Mouse (Mus musculus) embryonic facial prominence, embryonic 11.5 days (tissue): ENCODE measurements around the gene Amph. TPM values are rescaled to one million over a fixed set of nuclear protein-coding genes. Genes with fewer than 3 reads are reported as not detected.

Experiments
- ATAC-seq: fragments of 200-750 bp; cut with Nextera tagmentation; replicated peaks from 2 replicates; pipeline ENCODE4 v1.8.0; 2017; ENCODE audit warnings: low read depth; ENCODE audit not compliant: insufficient number of reproducible peaks, low FRiP score, low TSS enrichment
- DNase-seq: peaks from one replicate; pipeline ENCODE4 v3.0.0-alpha.2; 2015; ENCODE audit warnings: low spot score
- H3K27ac ChIP-seq: fragments of 300-500 bp; sonication (generic); replicated peaks from 2 replicates; pipeline ENCODE4 v1.5.1; 2014; ENCODE audit warnings: mild to moderate bottlenecking, low read depth, low read length, control low read depth
- H3K27me3 ChIP-seq: fragments of 300-500 bp; sonication (generic); 2 replicates; pipeline ENCODE4 v1.6.1; 2014; ENCODE audit warnings: mild to moderate bottlenecking, low read length, moderate library complexity, mixed read lengths; ENCODE audit not compliant: control insufficient read depth, insufficient read depth
- H3K36me3 ChIP-seq: fragments of 300-500 bp; sonication (generic); replicated peaks from 2 replicates; pipeline ENCODE4 v1.6.1; 2014; ENCODE audit warnings: low read depth, mild to moderate bottlenecking, low read length, moderate library complexity, mixed read lengths; ENCODE audit not compliant: control insufficient read depth, insufficient read depth
- H3K4me1 ChIP-seq: fragments of 300-500 bp; sonication (generic); 2 replicates; pipeline ENCODE4 v1.6.1; 2014; ENCODE audit warnings: low read length, mixed read lengths; ENCODE audit not compliant: control insufficient read depth, insufficient read depth
- H3K4me2 ChIP-seq: fragments of 300-500 bp; sonication (generic); 2 replicates; pipeline ENCODE4 v1.6.1; 2014; ENCODE audit warnings: low read depth, mild to moderate bottlenecking, control low read depth, low read length, moderate library complexity
- H3K4me3 ChIP-seq: fragments of 300-500 bp; sonication (generic); 2 replicates; pipeline ENCODE4 v1.5.1; 2014; ENCODE audit warnings: low read depth, low read length, control low read depth
- H3K9ac ChIP-seq: fragments of 300-500 bp; sonication (generic); replicated peaks from 2 replicates; pipeline ENCODE4 v1.6.1; 2014; ENCODE audit warnings: mild to moderate bottlenecking, control low read depth, low read length
- H3K9me3 ChIP-seq: fragments of 300-500 bp; sonication (generic); replicated peaks from 2 replicates; pipeline ENCODE4 v1.6.1; 2016; ENCODE audit warnings: mild to moderate bottlenecking, low read length, inconsistent platforms, mixed read lengths; ENCODE audit not compliant: control insufficient read depth
- WGBS: fragments of 180-500 bp; shearing (Covaris S2); extraction: QIAGEN DNeasy Blood & Tissue Kit; methylation state at CpG from one replicate; pipeline ENCODE4 v1.1.7; 2014; 5-methylcytosine and 5-hydroxymethylcytosine counted together
- polyA plus RNA-seq: library from polyadenylated mRNA; unstranded; fragments of >200 nt; fragmentation: Nextera tagmentation; extraction: Ambion mirVana; gene quantifications from 2 replicates; pipeline ENCODE4 v1.2.1, GENCODE M21; 2014

Gene Amph
- polyA plus RNA-seq, 1 experiment from 2014 or later: 3.6 TPM

DNA sequence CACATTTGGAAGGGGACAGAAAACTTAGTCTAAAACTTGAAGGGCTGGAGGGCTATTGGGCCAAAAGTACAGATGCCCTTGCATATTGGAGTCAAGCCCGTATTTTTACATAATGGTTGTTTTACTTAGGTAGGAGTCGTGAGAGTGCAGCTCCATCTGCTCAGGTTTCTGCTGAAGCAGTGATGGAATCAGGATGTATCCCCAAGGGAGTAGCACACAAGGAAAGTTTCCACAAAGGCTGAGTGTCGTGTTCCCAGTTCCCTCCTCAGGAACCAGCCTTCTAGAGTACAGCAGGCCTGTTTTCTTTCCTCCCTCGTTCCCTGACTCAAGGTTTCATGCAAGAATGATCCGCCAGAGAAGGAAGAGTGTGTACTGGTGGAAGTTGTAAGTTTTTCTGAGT lies 56.4 kb downstream of the Amph start:
- ATAC-seq (no peak), DNase-seq (no peak)
- Histone ChIP-seq H3K9ac (no peak overlapping the region), H3K4me1 (no peaks in the 10 kb centered on the region), H3K36me3 (no peaks in the 10 kb centered on the region), H3K27ac (no peak overlapping the region), H3K4me3 (no peak overlapping the region), H3K27me3 (no peaks in the 10 kb centered on the region), H3K9me3 (no peaks in the 10 kb centered on the region), H3K4me2 (no peak overlapping the region)
- 59% methylated on average over 5 of the region's 5 CpGs for WGBS

DNA sequence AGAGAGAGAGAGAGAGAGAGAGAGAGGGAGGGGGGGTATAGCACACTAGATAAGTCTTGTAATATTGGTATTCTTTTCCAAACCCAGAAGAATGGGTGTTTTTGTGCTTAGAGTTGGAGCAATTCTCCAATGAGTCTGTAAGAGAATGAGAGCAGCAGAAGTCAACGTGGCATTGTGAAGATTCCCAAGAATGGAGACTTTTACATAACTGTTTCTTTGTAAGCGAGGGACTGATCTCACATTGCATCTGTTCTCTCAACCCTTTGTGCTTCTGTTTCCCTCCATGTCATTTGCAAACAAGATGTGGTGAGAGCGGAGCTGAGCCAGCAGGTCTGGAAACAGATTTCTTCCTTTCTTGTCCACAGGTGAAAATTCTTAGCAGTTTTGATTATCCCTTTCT lies 60.4 kb downstream of the Amph start:
- H3K4me1 ChIP-seq: no peaks in the 10 kb centered on the region
- H3K27me3 ChIP-seq: no peaks in the 10 kb centered on the region
- no peak for ATAC-seq
- H3K4me2 ChIP-seq: no peak overlapping the region
- no peak overlapping the region for H3K27ac ChIP-seq
- no peak overlapping the region for H3K9ac ChIP-seq
- no peaks in the 10 kb centered on the region for H3K9me3 ChIP-seq
- H3K4me3 ChIP-seq: no peak overlapping the region
- H3K36me3 ChIP-seq: no peaks in the 10 kb centered on the region
- 72% methylated on average over 3 of the region's 3 CpGs for WGBS
- DNase-seq: no peak

DNA sequence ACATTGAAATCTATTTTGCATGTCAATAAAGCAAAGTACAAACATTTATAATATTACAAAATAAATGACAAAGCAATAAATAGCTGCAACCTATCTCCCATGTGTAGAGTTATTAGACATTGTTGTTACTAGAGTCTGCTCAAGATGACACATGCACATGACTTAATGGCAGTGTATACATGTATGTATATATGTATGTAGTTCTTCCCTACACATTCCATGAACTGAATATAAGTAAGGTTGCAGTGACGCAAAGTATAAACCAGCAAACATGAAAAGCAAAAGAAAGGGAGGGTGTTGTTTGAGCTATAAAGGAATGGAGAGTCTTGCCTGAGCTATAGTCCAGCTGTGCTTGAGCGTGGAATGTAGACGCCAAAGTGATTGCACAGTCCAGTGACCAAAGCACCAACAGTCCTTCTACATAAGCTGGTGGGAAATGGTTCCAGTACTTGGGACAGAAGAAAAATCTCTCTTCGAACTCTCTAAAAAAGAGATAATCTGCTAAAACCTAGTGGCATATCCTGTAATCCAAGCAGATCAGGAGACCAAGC lies 66.9 kb downstream of the Amph start:
- Histone ChIP-seq H3K27me3 (no peaks in the 10 kb centered on the region), H3K4me2 (no peak overlapping the region), H3K4me3 (no peak overlapping the region), H3K9me3 (no peaks in the 10 kb centered on the region), H3K9ac (no peak overlapping the region), H3K4me1 (no peaks in the 10 kb centered on the region), H3K27ac (no peak overlapping the region), H3K36me3 (no peaks in the 10 kb centered on the region)
- no peak for DNase-seq
- 92% methylated on average over 4 of the region's 4 CpGs for WGBS
- ATAC-seq: no peak

DNA sequence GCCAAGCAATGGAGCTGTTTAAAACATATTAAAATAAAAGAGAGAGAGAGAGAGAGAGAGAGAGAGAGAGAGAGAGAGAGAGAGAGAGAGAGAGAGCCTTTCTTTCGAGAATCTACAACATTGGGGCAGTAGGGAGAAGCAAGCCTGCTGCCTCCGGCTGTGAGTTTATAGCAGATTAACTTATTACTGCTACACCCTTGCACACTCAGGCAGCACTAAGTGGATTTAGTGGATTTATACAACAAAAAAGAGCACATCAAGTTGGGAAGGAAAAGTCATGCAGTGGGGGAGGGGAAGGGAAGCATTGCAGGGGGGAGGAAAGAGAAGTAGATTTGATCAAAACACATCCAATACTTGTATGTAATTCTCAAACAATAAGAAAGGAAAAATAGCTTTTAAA lies 73.5 kb downstream of the Amph start:
- 63% methylated on average over 2 of the region's 2 CpGs for WGBS

DNA sequence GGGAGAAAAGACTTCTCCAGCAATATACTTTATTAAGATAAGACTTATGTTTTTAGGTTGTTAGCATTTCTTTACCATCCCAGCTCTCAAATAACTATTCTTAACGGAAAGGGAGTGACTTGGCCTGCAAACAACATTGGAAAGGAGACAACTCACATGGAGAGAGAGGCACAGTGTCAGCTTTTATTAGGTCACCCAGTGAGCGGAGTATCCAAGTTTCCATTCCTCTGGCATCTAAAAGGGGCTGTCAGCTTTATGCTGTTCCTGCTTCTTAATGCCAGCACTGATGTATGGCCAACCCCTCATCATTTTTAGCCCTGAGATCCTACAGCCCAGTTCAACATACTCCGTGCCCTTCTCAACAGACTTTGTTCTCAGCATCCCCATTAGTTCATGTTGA lies 74.3 kb downstream of the Amph start:
- Histone ChIP-seq H3K27ac (no peak overlapping the region), H3K4me1 (no peaks in the 10 kb centered on the region), H3K27me3 (no peaks in the 10 kb centered on the region), H3K36me3 (no peaks in the 10 kb centered on the region), H3K9me3 (no peaks in the 10 kb centered on the region), H3K4me2 (no peak overlapping the region), H3K4me3 (no peak overlapping the region), H3K9ac (no peak overlapping the region)
- no peak for ATAC-seq
- 79% methylated on average over 3 of the region's 3 CpGs for WGBS
- DNase-seq: no peak

More for the DNA sequence above, 73.5 kb downstream of the Amph start:
- no peaks in the 10 kb centered on the region for H3K36me3 ChIP-seq
- no peak overlapping the region for H3K4me3 ChIP-seq
- no peak for DNase-seq
- no peak overlapping the region for H3K27ac ChIP-seq
- H3K4me1 ChIP-seq: no peaks in the 10 kb centered on the region
- H3K9me3 ChIP-seq: no peaks in the 10 kb centered on the region
- no peaks in the 10 kb centered on the region for H3K27me3 ChIP-seq
- no peak overlapping the region for H3K9ac ChIP-seq
- no peak for ATAC-seq
- no peak overlapping the region for H3K4me2 ChIP-seq

DNA sequence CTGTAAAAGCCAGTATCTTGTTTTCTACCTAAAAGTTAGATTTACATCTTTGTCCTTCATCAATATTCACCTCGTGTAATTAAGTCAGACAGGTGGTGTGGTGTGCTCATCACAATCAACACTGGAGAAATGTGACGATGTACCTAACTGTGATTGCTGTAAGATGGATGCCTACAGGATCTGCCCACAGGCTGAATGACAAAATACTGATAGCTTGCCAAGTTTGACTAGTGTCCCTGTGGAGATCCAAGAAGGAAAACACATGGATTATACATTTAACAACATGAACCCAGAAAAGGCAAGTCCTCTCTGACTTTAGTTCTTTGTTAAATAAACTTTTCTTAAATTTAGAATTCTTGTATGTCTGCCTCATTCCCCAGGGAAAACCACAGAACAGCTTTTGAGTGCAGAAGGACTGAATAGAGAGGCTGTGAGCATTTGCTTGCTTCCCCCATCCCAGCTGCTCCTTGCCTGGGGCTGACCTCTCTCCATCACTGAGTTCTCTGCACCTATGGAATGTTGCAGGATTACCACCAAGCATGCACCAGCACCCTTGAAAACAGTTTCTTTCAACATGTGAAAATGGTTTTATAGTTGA lies 77.2 kb downstream of the Amph start:
- no peak overlapping the region for H3K4me2 ChIP-seq
- no peak overlapping the region for H3K27ac ChIP-seq
- H3K4me1 ChIP-seq: no peaks in the 10 kb centered on the region
- H3K27me3 ChIP-seq: no peaks in the 10 kb centered on the region
- 65% methylated on average over 2 of the region's 2 CpGs for WGBS
- H3K9ac ChIP-seq: no peak overlapping the region
- no peaks in the 10 kb centered on the region for H3K36me3 ChIP-seq
- no peak overlapping the region for H3K4me3 ChIP-seq
- DNase-seq: peak; percentile 2
- H3K9me3 ChIP-seq: no peaks in the 10 kb centered on the region
- no peak for ATAC-seq

DNA sequence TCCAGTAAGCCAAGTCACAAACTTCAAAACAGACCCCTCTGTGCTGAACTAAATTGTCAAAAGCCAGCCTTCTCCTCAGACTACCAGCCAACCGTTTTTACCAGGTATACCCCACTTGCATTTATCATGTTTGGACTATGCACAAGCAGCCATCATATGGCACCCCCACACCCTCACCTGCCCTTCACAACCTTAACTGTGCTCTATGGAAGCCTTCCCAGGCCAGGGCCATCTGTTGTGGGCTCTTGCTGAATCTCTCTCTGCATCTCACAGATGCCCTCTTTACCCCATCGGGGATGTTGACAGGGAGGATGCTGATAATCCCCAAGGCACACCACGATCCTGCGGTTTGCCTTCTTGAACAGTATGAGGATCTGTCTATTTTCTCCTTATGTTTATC lies 77.9 kb downstream of the Amph start:
- no peak for DNase-seq
- no peaks in the 10 kb centered on the region for H3K27me3 ChIP-seq
- no peaks in the 10 kb centered on the region for H3K4me1 ChIP-seq
- no peak overlapping the region for H3K9ac ChIP-seq
- no peak overlapping the region for H3K4me2 ChIP-seq
- no peaks in the 10 kb centered on the region for H3K9me3 ChIP-seq
- ATAC-seq: no peak
- H3K27ac ChIP-seq: no peak overlapping the region
- H3K36me3 ChIP-seq: no peaks in the 10 kb centered on the region
- no peak overlapping the region for H3K4me3 ChIP-seq
- 88% methylated on average over 4 of the region's 4 CpGs for WGBS

DNA sequence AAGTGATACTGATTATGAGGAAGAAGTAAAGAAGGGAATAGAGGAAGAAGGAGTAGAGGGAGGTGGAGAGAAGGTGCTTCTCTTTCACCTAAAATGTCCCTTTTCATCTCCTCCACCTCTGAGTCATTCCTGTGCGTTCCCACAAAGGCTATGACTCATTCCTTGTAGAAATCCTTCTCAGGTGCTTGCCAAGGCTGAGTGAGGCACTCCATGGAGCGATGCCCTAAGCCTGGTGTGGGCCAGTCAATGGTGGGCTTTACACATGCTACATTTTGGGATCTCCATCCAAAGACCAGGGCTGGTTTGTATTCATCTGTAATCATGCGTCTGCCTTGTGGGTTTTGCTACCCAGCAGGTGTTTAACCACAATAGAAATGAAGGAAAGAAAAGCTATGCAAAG lies 78.9 kb downstream of the Amph start:
- H3K27me3 ChIP-seq: no peaks in the 10 kb centered on the region
- 79% methylated on average over 3 of the region's 3 CpGs for WGBS
- H3K9me3 ChIP-seq: no peaks in the 10 kb centered on the region
- ATAC-seq (no peak), DNase-seq (no peak)
- no peak overlapping the region for H3K27ac ChIP-seq
- H3K4me2 ChIP-seq: no peak overlapping the region
- no peak overlapping the region for H3K9ac ChIP-seq
- no peaks in the 10 kb centered on the region for H3K36me3 ChIP-seq
- H3K4me3 ChIP-seq: no peak overlapping the region
- no peaks in the 10 kb centered on the region for H3K4me1 ChIP-seq
